Mouse (Mus musculus) cerebellum, adult 9-10 months (tissue): Measurements from ENCODE around the gene Slc35g1.
"Not testable (repeated sequence)": the region's sequence is repeated elsewhere in the genome, so short reads cannot be mapped to it uniquely, and the experiment has no call there.

ENCODE experiments used
- DNase-seq: peaks from one replicate; pipeline ENCODE4 v3.0.0; 2022

Slc35g1 gene

DNA sequence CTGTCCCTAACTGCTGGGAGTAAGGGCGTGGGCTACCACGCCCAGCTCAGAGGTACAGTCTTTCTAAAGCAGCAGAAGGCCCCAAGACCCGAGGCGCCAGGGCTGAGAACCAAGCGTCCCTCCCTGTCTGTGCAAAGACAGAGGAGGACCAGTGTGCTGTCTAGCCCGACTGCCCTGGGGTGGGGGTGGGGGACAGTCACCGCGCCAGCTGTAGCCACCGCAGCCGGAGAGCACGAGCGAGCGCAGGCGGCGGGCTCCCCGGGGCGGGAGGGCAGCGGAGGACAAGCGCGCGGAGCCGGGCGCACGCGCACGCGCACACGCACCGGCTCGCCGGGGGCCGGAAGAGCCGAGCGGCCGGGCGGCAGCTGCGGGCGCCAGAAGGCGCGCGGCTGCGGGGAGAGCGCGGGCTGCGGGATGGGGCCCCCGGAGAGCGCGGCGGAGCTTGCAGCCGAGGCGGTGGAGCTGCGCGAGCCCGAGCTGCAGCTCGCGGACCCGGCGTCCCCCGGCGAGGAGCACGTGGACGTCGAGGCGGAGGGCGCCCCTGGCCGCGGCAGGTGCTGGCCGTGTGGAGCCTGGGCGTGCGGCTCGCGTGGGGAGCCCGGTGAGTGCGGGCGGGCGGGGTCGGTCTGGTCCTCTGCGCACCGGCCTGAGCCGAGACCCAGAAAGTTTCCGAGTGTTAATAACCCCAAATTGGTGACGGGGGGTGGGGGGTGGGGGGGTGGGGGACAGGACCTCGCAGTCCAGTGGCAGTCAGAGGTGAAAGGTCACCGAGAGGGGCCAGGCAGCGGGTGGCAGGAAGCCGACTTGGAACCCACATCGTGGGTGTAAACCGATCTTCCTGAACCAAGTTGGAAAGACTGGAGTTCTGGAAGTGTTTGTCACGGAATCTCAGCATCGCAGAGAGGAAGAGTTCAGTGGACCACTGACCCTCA lies at the start of gene Slc35g1:
TSS of gene Slc35g1 (plus strand) at position 280 of the 932 bp plus-strand sequence.
- peak; percentile 51 for DNase-seq

DNA sequence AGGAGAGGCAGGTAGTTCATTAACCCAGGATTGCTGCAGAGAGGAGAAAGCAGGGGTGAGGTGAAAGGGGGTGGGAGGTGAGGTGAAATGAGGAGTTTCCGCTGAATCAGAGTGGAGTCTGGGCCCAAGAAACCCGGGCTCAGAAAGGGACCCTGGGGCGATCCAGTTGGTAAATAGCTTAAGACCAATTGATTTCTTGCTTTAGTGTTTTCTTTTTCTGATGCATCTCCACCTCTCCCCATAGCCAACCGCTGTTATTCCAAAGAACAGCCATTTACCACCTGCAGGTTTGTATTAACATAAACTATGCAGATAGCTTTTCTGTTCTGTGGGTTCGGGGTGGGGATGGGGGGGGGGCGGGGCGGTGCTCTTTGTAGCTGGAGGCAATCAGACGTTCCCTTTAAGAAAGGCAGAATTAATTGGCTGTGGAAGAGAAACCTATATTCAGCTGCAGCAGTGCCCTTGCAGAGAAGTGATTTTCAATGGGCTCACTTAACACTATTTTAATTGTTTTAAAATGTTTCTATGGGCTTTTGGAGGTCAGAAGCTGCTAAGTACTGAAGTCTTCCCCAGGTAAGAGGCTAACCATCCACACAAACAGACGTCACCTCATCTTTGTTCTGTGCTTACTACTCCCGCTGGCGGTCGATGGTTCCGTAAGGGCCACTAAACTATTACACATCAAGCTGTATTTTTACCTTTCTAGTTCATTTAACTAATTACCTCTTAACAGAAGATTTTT lies 47.3 kb upstream of the Slc35g1 start:
- no peak for DNase-seq

DNA sequence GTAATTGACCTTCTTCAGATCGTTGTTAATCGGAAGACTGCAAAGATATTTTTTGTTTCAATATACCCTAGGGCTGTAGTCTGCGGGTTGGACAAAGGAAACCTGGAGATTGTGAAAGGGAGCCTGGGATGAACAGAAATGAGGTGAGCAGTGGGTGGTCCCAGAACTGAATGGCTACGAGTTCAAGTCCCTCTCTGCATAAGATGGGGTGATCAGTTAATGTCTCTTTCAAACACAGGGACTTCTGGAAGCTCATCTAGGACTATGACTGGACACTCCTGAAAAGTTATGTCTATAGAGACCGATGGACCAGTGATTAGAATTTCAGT lies 46.8 kb upstream of the Slc35g1 start:
- no peak for DNase-seq

DNA sequence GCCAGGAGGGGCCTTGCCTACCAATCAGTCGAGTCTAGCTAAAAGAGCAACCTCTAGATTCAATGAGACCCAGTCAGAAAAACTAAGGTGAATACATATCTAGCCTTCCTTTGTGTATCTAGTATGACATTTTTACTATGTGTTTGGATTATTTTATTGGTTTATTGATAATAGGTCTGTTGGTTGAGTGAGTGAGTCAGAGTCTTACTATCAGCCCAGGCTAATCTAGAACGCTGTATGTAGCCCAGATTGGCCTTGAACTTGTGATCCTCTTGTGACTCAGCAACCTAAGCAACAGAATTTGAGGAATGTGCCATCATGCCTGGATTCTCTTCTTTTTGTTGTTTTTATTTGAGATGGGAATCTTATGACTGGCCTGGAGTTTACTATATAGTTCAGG lies 44.6 kb upstream of the Slc35g1 start:
- no peak for DNase-seq

DNA sequence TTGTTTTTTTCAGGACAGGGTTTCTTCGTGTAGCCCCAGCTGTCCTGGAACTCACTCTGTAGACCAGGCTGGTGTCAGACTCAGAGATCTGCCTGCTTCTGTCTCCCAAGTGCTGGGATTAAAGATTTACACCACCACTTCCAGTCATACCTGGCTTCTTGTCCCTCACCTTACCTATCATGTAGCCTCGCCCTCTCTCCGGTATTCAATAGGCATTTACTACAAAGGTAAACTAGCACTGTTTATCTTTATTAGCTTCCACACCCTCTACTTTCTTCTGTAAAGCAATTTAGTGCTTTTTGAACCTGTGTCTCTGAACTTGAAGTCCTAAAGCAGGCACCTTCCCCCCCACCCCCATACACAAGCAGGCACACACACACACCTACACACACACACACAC lies 44.1 kb upstream of the Slc35g1 start:
- no peak for DNase-seq

DNA sequence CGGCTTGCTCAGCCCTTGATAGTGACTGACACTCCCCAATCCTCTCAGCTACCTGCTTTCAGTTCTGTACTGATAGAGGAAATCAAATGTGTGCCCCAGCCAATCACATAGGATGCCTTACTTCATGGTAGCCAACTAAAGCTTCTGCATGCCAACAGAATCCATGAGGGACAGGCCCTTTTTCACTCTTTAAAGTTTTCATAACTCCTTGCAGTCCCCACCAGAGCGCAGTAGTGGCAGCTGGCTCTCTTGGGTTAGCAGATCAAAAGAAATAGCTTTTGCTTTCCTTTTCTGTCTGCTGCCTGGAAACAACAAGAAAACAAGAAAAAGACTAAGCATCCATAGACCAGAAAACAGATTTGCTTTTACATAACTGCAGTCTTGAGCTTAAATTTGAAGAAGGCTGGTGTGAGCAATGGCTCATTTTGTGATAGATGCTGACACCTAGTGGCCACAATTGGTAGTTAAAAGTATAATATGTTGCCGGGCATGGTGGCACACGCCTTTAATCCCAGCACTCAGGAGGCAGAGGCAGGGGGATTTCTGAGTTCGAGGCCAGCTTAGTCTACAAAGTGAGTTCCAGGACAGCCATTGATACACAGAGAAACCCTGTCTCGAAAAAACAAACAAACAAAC lies 43.2 kb upstream of the Slc35g1 start:
- peak; percentile 78 for DNase-seq

DNA sequence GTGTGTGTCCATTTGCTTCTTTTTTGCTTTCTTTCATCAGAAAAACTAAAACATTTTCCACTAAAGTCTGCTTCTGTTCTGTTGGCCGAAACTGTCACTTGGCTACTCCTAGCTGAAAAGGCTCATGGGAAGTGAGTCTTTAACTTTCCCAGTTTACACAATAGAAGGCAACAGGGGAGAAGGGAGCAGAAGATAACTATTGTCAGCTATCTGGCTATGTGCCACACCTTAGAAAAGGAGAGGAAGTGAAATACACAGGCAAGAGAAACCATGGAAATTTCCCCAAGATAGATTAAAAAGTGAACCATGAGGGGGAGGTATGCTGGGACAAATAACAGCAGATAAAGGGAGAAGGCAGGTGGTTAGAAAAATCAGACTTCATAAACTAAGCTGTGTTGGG lies 41.5 kb upstream of the Slc35g1 start:
- DNase-seq = no peak

DNA sequence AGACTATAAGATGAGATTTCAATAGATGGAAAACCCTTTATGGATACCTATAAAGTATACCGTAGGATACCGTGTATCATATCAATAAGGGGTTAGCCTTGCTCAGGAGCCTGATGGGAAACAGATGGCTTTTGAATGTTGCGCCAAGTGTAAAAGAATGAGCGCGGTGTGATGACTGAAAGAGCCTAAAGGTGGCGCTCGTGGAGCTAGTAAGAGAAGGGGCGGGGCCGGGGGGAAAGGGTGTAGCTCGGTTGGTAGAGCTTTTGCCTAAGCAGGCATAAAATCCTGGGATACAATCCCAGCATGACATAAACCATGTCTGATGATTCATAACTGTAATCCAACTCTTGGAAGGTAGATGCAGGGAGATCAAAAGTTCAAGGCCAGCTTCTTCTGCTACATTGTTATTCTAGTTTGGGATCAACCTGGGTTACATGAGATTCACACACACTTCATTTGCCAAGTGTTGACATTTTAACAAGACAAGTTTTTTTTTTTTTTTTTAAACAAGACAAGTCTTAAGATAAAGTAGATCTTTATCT lies 40.9 kb upstream of the Slc35g1 start:
- no peak for DNase-seq

DNA sequence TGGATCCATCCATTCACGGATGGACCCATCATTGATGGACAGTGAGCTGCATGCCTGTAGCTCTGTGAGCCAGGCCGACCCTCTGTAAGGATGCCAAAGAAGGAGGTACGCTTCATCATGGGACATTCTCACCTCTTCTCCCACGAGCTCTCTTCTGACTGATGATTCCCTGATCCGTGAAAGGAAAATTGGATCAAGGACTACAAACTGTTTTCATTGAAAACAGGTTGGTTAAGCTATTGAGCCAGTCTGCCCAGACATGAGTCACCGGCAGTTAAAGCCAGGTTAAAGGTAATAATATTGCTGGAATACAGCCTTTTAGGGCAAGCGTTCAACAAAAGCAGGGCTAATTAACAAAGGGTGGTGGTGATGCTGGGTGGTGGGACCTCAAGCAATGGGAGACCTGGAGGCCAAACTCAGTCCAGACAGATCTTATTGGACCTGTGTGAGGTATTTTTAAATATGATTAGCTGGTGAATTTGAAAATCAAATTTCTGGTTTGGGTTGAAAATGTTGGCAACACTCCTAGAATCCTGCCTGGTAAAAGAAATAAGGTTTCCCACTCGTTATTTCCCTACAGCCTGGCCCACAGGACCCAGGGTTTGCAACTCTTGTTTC lies 39.5 kb upstream of the Slc35g1 start:
- DNase-seq = no peak

DNA sequence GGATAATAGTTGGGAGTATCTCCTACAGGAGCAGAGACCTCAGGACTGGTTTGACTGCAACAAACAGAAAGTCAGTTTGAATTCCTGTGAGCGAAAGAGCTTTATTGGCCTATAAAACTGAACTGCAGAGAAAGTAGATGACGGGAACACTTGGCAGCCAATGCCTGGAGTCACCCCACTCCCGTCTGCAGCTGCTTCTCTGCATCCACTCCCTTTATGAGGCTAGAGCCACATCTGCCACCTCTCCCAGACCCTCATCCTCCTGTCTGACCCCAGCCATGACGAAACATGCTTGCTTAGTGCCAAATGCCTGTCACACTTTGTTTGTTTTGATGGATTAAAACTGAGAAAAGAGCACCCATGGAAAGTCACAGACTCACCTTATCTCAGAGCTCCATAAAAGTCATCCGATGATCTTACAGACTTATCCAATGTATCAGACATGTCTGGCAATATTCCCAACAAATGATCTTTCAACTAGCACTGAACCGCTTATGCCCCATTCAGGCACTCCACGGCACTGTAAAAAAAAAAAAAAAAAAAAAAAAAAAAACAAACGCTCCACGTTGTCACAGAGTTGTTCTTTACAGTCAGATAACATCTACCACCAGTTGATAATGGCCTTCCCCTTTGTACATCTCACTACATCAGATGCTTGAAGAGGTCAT lies 37.7 kb upstream of the Slc35g1 start:
- DNase-seq = no peak

DNA sequence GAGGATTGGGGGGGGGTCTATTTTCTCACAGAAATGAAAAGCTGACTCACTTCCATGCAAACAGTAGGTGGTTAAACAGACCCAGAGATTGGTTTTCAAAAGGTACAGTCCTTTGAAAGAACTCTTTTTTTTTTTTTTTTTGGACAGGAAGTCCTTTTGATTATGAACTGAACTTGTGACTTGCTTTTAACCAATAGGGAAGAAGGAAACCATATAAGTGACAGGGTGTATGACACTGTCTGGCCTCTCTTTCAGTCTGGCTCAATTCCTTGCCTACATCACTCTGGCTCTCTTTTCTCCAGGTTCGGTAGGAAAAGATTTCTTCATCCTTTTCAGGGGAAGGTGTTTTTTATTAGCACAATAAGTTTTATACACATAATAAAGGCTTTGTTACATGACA lies 36.5 kb upstream of the Slc35g1 start:
- DNase-seq = no peak

DNA sequence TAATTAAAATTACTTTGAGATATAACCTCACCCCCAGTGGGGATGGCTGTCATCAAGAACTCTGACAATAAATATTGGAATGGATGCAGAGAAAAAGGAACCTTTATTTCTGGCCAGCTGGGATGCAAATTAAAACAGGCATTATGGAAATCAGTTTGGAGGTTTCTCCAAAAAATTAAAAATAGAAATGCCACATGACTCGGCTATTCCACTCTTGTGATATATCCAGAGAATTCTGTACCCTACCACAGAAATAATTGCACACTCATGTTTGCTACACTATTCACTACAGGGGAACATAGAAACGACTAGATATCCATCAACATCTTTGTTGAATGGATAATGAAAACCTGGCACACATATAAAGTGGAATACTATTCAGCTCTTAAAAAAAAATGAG lies 33.9 kb upstream of the Slc35g1 start:
- DNase-seq = no peak

DNA sequence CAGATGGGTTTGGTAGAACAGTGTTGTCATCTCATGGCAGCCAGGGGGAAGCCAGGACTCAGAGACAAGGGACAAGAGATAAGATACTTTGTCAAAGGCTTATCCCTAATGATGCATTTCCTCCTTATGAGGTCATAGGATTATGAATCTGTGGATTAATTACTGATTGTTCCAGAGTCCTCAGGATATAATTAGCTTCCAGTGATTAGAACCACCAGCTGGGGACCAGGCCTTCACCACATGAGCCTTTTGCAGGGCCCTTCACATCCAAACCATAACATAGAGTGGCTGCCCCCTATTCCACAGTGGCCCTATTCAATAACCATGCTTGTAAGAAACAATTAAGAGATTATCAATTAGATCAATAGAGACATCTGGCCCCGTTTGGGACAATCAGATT lies 32.4 kb upstream of the Slc35g1 start:
- DNase-seq = no peak

DNA sequence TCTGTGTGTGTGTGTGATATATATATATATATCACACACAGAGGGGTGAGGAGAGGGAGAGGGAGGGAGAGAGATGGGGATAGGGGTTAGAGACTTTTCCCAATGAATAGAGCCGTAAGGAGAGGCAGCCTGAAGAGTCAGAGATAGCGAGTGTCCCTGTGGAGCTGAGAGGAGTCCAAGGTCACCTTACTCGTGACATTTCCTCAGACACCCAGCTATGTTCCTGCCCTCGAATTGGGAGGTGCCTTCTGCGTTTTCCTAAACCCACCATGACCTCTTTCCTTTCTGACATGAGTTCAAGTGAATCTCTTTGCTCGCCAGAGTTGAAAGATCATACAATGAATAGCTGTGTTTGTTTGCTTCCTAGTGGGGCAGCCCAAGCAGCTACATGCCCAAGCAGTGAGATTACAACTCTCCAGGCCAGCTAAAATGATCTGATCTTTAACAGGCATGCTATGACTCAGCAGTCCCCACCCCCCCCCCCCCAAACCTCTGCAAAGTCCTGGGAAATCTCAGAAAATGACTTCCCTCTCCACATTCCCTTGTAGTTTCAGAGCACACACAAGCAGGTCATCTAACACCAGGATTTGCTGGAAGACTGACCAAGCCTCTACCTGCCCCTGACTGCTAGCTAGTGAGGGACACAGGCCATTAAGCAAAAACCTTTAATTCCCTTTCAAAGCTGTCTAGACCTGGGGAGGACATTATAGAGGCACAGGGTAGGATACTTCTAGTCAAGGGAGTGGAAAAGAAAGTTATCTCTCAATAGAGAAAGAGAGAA lies 31.7 kb upstream of the Slc35g1 start:
- no peak for DNase-seq

DNA sequence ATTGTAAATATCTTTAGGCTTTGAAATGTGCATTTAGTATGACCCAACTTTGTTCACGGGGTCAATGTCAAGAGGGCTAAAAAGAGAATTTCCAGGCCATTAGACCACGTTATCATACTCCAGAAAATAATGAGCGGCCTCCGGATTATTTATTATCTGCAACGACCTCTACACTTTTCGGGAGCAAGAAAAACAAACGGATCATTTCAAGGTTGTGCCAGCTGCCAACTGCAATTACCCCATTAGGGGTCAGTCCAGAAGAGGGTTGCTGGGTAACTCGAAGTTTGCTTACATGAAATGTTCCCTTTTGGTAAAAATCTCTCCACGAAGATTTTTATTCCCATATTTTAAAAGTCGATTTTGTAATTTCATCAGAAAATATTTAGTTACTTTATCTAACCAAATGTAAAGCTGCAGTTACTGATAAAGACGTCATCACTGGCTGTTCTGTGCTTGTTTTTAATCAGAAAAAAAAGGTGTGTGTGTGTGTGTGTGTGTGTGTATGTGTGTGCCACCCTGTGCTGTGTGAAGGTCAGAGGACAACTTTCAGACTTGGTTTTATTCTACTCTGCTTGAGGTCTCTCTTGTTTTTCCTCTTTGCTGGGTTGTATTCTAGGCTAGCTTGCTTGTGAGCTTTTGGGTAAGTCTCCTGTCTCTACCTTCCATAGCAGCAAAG lies 30.7 kb upstream of the Slc35g1 start:
- DNase-seq = no peak

DNA sequence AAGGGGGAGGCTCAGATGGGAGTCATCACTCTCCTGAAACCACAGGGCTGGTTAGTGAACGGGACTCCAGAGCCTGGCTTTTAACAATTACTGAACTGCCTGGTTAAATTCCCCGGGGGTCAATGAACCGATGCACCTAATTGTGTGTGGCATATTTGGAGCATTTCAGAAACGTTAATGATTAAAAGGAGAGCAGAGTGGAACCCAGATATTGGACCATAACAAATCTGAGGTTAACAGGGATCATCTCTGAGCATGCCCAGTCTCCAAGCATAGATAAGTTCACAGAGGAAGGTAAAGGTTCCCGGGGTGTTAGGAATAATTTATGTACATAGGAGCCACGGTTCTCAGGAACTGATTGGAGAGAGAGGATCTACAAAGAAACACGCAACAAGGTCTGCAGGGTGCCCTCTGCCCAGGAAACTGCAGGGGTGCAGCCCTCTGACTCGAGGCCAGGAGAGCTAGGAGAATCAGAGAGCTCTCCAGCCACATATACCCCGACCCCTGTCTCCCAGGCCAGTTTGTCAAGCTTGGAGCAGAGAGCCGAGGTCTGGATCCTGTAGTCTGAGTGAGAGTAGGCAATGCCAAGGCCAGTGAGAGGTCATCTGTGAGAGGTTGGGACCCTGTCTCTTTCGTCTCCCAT lies 23.2 kb upstream of the Slc35g1 start:
- DNase-seq = no peak

DNA sequence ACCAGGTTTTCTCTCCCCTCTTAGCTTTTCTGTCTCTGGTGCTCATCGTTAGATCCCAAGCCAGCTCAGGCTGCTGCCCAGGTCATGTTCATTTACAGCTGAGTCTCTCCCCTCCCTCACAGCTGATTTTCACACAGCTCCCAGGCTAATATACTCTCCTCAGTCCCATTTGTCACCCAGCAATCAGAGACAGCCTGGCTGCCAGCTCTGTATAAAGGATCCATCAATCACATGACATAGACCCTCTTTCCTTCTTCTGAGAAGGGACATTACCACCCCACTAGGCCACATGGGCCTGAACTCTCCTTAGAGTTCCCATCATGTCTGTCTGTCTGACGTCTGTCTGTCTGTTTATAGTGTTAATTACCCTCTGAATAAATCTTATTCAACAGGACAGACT lies 22.4 kb upstream of the Slc35g1 start:
- DNase-seq = no peak

DNA sequence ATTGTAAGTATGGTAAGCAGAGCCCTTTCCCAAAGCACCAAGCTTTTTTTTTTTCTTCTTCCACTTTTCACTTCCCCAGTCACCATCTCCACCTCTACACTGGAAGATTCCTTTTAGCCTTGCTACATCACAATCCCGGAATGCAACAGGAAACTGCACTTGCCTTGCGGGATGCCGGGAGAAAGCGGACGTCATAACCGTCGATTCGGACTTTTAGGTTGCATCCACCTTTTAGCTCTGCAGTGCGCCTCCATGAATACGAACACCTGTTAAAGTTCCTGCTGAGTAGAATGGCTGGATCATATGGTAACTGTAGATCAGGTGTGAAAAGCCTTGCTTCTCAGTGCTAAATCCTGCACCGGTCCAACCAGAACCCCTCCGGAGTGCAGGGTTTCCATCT lies 12.0 kb upstream of the Slc35g1 start:
- DNase-seq = no peak

DNA sequence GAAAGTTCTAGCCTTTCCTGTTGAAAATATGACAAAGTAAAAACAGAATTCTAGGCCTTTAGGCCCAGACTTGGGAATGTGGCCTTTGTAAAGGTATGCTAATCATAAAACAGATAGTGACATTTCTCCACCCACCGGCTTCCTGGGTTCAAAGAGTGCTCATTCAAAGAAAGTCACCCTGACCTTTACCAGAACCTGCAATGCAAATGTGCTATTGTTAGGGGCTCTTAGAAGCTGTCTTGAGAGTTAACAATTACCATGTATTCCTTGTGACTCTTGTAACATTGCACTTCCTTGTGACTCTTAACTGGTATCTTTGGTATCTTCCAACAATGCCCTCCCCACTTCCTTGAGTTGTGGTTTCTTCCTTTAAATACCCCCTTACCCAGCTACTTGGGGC lies 8.8 kb upstream of the Slc35g1 start:
- not testable (repeated sequence) for DNase-seq

DNA sequence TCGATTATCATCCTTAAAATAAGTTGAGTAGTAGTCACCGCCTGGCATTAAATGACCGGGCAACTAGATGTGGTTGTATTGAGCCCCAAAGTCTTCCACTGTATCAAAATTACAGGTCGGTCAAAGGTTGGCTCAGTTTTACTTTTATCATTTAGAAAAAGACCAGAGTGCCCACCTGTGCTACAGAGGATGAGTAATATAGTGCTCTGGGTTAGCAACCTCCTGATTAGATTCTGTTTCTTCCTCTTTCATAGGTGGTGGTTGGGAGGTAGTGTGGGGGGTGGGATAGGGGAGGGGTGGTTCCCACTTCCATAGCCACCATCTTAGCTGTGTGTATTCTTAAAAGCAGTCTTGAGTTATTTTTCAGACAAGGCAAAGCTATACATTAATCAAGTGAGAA lies 7.9 kb upstream of the Slc35g1 start:
- DNase-seq = no peak

DNA sequence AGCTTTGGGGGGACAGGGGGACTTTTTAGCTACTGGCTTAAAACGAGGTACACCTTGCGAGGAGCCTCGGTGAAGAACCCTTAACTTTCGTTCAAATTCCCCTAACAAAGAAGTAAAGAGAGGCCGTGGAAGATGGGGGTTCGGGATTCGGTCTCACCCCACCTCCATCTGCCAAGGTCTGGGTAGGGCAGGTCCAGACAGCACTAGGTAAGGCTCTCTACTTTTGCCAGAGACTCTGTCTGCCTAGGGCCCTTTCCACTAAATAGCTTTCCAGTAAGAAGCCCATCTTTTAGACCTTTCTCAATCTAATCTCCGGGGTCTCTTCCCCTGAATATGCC lies 822 bp downstream of the Slc35g1 start:
- peak; percentile 18 for DNase-seq
